Mouse (Mus musculus) retina, adult 2 months (tissue): ENCODE results near the gene Notum.

ENCODE experiments used
- DNase-seq: peaks from one replicate; pipeline ENCODE4 v3.0.0-alpha.2; 2012; ENCODE audit warnings: low read depth, low spot score

Gene Notum

GRCm38 (mm10) chr11:120661076-120661460 lies at the start of gene Notum:
Notum (minus strand) TSS chr11:120661175.
- DNase-seq = no peak

- no peak for DNase-seq
Observed at GRCm38 (mm10) chr11:120710672-120711071, 49.7 kb upstream of the Notum start.

- DNase-seq = no peak
Observed at GRCm38 (mm10) chr11:120709551-120709950, 48.6 kb upstream of the Notum start.

DNA sequence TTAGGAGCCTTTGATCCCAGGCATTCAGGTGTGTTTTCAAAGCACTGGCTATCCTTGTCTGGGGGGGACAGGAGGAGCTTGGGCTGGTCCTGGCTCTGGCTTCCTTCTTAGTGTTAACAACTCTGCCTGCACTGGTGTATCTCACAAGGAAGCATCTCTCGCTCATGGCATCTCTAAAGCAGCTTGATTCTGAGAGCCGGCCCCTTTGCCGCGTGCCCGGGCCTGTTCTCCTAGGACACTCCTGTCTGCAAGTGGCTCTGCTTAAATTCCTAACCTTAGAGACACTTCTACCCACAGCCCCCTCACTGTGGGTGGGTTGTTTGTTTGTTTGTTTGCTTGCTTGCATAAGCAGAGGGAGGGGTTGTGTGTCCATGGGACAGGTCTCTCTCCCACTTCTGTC lies 47.0 kb upstream of the Notum start:
- no peak for DNase-seq

DNA sequence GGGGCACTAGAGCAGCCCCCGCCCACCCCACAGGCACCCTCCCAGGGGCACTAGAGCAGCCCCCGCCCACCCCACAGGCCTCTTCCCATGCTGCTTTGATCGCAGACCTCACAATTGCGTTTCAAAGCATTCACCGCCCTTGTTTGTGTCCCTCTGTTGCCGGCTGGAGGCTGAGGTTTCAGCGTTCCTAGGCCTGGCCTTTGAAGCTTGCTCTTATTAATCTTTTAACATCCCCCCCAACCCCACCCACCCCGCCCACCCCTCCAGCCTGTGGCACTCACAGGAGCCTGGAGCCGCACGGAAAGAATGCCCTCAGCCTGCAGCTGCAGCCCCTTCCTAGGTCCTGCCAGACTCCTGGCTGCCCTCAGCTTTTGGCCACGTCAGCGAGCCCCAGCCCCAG lies 46.2 kb upstream of the Notum start:
- DNase-seq = no peak

GRCm38 (mm10) chr11:120706120-120706519 lies 45.1 kb upstream of the Notum start:
- DNase-seq = no peak

GRCm38 (mm10) chr11:120704486-120705325 lies 43.7 kb upstream of the Notum start:
- DNase-seq = no peak

- DNase-seq = no peak
Observed at GRCm38 (mm10) chr11:120703696-120704454, 42.9 kb upstream of the Notum start.

- DNase-seq = no peak
Observed at GRCm38 (mm10) chr11:120697741-120698140, 36.8 kb upstream of the Notum start.

- no peak for DNase-seq
Observed at GRCm38 (mm10) chr11:120696568-120696967, 35.6 kb upstream of the Notum start.

GRCm38 (mm10) chr11:120695641-120696040 lies 34.7 kb upstream of the Notum start:
- DNase-seq = no peak

DNA sequence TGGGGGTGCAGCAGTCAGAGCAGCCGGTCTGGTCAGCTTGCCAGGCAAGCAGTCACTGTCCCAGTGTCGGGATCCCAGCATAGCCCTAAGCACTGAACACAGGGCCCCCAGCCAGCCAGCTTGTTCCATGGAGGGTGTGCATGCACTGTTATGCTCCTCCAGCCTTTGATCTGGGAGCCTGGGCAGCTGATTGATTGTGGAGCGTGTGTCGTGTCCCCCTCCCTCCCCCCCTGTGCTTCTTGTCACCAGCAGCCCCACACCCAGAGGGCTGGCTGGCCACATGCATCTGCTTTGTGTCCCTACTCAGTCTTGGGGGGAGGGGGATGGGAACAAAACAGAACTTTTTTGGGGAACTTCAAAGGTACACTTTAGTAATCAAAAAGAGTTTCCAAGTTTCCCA lies 34.2 kb upstream of the Notum start:
- no peak for DNase-seq

DNA sequence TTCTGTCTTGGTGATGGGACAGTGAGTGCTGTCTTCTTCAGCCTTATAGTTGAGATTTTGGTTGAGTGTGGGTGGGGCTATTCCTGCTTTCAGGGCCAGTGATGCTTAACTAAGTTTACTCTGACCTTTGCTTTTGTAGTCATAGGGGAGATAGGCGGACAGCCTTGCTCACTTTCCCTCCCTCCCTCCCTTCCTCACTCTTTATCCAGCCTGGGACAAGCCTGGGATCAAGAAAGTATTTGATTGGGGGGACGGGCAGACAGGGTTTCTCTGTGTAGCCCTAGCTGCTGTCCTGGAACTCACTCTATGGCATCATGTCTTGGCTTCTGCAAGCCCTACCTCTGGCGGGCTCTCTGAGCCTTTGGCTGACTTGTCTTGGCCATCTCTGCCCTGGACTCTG lies 32.5 kb upstream of the Notum start:
- DNase-seq = no peak

DNA sequence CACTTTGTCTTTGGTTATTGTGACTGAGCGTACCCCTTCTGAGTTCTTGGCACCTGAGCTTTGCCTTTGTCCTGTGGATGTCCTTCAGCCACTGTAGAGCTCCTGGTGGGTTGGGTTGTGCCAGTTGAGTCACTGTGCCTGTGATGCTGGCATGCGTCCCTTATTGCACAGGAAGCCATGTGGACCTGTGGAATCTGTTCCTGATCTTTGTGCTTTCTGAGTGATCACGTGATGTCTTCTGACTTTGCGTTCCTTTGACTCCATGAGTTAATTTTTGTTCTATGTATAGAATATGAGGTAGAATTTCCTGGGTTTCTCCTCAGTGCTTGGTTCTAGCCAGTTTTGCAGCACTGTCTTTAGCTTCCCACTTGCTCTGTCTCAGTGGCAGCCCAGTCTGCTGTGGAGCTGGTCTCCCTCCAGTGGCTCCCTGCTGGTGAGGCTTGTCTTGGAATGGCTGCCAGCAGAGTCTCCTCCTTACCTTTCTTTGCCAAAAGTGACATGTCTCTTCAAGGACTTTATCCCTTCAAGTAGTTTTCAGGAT lies 31.6 kb upstream of the Notum start:
- DNase-seq = no peak

- no peak for DNase-seq
Observed at GRCm38 (mm10) chr11:120689365-120689764, 28.4 kb upstream of the Notum start.

- DNase-seq = no peak
Observed at GRCm38 (mm10) chr11:120686650-120687272, 25.8 kb upstream of the Notum start.

GRCm38 (mm10) chr11:120684660-120685059 lies 23.7 kb upstream of the Notum start:
- no peak for DNase-seq

DNA sequence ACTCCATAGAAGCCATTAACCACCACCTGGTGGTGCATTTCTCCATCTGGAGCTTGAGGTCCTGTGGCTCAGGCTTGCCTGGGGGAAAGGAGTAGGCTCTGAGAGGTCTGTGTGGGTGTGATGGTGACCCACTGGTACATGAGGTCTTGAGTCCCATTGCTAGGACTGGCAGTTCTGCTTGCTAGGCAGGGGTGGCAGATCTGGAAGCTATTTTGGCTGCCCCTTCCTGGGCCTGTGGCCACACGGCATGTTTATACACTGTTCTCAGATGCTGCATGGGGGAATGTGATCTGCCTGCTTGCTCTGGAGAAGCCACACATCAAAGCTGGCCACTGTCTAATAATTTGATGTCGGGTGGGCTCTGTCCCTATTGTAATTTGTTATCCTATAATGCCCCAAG lies 23.1 kb upstream of the Notum start:
- DNase-seq = no peak

DNA sequence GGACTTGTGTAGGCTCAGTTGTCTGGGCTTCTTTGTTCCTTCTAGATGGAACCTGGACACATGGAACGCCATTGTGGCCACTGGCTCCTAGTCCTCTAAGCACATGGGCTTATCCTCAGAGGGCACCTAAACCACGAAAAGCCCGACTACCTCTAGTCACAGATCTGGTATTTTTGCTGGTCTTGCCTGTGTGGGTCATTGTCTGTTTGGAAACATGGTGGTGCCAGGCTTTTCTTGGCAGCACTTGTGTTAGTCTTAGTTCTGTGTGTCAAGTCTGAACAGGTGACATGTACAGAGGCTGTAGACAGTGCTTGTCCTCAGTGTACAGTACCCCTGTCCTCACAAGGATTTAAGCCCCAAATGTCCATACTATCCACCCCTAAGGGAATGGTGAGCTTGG lies 22.6 kb upstream of the Notum start:
- DNase-seq = no peak

DNA sequence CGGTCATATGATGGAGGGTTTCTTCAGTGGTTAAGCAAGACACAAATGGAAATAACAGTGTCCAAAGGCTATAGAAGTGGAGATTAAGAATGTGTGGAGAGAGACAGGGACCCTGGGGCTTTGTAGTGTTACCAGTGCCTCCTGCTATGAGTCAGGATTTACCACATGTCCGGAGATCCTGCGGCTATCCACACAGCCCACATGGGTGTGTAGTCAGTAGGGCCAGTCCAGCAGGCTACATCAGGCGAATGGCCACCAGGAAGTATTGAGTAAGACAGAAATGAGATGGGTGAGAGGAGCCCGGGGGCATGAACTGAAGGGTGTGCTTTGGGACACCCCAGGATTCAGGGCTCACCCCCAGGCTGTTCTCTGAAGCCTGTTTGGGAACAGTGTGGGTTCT lies 21.7 kb upstream of the Notum start:
- DNase-seq = no peak

GRCm38 (mm10) chr11:120679909-120680308 lies 18.9 kb upstream of the Notum start:
- no peak for DNase-seq

- no peak for DNase-seq
Observed at GRCm38 (mm10) chr11:120676951-120677350, 16.0 kb upstream of the Notum start.
